Mouse (Mus musculus) CD4-positive helper T cell, adult 2 months (primary cell): ENCODE measurements around the gene Mtss1l.

Experiments
- DNase-seq: peaks from one replicate; pipeline ENCODE4 v3.0.0-alpha.2; 2012; ENCODE audit warnings: low read depth, missing footprints, low spot score

Mtss1l gene

DNA sequence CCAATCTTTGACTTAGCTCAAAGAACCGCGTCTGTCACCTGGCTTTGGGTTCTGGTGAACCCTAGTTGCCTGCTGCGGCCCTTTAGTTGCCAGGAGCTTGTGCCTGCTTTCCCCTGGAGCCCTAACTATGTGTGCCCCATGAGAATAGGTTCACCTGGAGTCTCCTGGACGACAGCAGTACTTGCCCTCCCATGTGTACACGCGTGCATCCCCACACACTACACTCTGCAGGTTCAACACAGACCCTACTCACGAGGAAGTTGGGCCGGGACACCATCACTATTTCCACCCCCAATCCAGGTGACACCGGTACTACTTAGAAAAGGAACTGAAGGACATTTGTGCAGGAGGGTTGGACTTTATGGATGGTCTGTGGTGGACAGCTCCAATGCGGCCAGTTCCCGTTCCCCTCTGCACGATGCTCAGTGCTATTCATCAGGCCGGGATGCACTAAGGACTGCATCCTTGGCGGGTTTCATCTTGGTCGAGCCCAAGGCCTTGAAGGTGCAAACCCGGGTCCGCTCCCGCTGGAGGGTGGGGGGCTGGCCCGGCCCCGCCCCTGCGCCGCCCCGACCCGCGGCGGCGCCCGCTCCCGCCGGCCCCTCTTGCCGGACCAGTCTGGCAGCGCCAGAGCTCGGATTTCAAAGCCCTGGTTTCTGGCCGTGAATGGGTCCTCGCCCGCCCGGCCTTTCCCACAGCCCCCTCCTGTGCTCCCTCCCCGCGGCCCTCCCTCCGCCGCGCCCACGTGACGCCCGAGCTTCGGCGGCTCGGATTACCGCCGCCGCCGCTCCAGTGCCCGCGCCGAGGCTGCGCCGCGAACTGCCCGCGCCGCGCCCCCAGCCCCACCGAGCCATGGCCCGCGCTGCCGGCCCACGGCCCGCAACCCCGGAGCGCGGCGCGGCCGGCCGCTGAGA is at the start of gene Mtss1l:
Gene Mtss1l, plus strand, starts transcription at position 792 of the 914 bp plus-strand sequence.
- peak; percentile 22 for DNase-seq

DNA sequence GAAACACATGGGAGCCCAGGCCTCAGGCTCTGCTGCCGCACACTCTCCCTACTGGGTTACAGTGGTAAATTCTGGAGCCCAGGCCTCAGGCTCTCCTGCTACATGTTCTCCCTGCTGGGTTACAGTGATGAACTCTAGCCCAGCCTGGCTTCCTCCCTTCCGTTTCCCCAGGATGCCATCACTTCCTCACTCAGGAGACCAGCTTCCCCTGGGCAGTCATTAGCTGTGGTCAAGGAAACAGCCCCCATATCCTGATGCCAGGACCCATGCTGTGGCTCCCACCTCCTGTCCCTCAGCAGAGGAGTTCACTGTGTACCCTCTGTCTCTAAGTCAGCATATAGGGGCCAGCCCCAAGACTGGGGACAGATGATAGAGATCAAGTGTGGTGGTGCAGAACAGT is 49.1 kb upstream of the Mtss1l start:
- no peak for DNase-seq

DNA sequence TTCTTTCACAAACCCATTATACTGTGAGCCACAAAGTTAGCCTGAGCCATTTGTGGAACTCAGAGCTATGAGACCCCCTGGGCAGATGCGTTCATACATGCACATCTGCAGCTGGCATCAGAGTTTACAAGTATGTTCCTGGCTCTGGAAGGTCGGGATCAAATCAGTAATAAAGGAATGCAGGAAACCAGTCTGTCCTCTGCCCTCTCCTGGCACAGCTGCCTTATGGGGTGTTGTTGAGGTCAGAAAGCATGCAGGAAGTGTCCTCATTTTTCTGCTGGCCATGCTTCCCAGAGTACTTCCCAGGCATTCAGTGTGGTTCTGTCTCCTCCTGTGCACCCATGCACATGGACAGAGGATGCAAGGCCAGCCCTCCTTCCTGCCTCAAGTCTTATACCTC is 48.1 kb upstream of the Mtss1l start:
- no peak for DNase-seq

DNA sequence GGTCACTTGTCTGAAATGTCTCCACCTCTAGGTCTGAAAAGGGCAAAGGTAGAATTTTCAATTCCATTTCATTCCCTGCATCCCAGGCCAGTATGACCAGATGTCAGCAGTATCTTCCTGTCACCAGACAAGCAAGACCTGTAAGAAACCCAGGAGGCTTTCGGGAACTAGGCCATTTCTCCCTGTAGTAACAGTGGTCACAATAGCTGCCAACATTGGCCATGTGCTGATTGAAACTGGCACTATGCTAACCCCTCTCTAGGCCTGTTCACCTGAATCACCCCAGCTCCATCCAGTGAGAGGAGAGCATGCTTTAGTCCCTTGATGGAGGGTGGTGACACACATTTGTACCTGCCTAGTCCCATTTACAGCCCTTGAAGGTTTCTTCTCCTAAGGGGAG is 46.7 kb upstream of the Mtss1l start:
- no peak for DNase-seq

DNA sequence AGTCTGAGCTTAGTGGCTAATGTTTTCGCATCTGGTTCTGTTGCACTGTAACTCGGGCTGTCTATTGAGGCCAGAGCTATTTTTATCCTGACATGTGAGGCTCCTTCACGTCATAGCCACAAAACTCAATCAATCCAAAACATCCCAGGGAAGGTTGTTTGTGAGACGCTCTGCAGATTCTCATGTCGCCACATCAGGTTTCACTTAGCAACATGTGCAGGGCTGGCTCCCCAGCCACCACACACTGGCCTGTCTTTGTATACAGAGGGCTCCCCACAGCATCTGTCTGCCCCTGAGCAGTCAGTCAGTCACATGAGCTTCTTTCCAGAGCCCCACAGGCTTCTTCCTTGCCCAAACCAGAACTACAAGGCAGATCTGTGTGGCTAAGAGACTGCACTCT is 44.6 kb upstream of the Mtss1l start:
- no peak for DNase-seq

DNA sequence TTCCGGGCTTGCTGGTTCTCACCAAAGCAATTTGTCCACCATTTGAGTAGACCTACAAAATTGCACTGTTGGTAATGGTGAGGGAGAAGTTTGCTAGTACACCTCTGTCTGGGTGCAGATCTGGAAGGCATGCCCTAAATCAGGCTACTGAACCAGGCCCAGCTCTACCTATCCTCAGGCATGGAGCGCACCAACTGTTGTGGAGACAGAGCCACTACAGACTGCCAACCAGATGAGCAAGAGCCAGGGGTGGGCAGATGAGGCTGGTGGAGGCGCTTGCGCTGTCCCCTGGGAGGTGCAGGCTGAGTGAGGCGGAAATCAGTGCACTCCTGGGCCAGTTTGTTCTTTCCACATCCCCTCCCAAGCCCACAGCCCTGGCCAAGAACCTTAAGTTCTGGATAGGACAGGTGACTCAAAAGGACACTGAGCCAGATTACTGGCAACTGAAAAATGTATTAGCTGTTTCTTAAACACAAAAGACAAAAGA is 44.1 kb upstream of the Mtss1l start:
- DNase-seq = no peak

DNA sequence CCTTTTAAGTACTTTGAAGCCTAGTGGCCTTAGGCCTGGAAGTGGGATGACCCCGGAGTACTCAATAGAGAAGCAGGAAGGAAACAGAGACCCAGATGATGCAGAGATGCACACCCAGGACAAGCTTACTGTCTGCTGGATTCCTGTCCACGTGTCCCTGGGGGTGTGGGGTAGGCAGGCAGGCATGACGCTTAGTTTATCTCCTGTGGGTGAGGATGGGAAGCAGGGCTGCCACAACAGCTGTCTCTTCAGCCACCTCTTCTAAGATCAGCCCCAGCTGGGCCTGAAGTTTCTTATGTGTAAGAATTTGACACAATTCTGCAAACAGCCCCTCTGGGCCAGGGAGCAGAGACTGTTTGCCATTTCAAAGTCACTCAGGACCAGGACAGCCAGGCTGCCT is 42.3 kb upstream of the Mtss1l start:
- DNase-seq = no peak

DNA sequence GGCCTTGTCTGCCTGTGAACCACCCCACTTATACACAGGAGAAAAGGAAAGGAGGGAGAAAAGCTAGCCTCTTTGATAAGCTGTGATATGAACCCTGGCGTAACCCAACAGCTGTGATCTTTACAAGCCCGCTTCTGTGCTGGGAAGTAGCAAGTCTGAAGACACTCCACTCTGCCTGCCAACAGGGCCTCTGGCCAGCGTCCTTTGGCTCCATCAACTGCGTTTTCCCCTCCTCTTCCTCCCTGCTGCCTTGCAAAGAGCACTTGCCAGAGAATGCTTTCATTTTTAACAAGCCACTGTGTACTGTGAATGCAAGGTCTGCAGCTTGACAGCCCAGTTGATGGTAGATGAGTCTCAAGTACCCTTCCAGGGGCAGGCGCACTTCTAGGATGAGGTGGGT is 33.5 kb upstream of the Mtss1l start:
- no peak for DNase-seq

DNA sequence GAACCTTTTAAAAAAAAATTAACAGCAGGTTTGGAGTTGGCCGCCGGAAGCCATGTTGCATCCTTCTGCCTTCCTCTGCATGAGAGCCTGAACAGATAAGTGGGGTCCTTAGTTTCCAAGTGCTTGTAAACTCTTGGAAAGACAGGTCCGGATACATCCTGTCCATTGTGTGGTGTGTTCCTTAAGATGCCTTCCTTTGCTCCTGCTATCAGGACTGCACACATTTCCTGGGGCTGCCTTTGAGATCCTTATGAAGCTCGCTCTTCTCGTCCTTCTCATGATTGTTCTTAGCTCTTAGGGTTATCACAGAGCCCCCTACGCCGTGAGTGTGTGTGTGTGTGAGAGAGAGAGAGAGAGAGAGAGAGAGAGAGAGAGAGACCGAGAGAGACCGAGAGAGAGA is 31.3 kb upstream of the Mtss1l start:
- no peak for DNase-seq

DNA sequence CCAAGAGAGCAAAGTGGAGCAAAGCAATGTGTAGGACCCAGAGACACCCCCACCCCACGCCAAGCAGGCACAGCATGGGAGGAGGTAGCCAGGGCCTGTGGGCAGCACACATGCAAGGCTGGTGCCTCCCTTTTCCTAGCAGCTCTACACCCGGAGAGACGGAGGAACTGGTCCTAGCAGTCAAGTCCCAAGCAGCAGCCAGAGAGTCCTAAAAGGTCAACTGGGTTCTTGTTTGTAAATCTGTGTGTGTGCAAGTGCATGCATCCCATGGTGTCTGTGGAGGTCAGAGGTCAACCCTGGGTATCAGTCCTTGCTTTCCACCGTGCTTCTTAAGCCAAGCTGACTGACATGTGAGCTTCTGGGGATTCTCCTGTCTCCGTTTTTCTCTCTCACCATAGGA is 27.1 kb upstream of the Mtss1l start:
- no peak for DNase-seq

DNA sequence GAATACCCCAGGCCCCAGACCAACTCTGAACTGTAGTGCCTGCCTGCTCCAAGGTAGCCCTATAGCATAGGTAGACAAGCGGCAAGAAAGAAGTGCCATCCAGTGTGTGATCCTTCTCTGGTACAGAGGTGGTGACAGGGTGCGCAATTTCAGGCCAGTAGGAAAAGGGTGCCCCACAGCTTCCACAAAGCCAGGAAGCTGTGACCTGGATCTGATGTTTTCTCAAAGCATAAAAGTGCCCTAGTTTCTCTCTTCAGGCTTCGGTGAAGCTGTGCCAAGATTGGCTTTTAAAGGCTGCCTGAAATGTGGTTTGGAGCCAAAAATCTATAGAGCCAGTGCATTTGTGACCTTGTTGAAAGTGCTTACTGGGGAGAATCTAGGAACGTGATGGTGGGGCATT is 26.4 kb upstream of the Mtss1l start:
- DNase-seq = no peak

DNA sequence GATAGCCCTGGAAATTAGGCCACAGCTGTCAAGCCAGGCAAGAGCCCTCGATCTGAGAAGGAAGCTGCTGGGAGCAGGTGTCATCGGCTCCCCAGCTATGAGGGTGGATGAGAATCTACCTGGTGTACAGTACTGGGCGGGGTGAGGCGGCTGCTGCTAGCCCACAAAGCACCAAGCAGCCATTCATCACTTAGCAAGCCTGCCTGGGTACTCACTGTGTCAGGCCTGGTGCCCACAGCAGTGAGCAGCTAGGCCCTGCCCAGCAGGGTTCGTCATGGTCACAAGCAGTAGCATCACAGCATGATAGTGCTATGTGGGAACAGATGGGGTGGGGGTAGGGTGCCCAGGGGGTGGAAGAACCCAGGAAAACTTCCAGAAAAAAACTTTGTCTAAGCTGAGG is 25.8 kb upstream of the Mtss1l start:
- no peak for DNase-seq

DNA sequence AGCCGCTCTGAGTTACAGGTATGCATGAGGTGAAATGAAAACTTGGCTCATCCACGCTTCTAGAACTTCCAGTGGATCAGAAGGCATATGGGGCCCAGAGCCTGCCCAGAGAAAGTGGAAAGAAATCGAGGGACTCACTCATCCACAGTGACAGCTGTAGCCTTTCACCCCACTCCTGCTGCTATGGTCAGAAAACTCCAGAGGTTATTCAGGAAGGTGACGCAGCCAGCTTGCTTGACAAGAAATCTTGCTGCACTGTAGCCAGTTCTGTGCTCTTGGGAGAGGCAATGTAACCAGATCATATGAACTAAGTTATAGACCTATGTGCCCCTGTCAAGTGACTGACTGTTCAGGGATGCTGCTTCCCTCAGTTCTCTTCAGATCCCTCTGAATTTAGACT is 25.2 kb upstream of the Mtss1l start:
- no peak for DNase-seq

DNA sequence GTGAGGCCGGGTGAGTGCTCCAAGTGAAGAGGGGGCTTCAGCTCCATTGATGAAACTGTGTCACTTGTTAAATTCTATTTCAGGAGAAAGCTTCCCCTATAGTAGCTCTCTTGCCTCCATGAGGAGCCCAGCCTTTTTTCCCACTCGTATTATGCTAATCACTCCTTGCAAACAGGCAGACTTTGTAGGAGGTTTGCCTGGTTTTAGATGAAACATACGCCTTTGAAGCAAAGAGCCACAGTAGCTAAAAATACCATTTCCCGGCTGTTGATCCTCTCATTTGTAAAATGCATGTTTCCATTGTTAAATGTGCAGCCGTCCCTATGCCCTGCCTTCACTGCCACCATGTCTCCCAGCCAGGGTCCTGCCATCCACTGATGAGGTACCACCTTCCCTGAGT is 23.7 kb upstream of the Mtss1l start:
- no peak for DNase-seq

DNA sequence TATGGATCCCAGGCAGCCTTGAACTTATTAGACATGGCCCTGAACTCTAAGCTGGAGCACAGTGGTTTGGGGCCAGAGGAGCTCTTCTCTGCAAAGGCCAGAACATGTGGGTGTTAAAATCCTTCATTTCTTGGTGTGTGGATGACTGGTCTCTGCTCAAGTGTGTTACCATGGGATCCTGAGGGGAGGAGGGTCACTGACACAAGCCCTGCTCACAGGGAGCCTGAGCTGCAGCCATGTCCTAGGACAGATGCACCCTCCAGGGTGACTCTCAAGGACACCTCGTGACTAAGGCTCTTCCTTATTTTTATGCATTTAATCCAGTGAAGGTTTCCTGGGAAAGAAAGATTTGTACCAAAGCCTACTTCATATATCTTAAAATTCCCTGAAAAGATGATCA is 23.2 kb upstream of the Mtss1l start:
- DNase-seq = no peak

DNA sequence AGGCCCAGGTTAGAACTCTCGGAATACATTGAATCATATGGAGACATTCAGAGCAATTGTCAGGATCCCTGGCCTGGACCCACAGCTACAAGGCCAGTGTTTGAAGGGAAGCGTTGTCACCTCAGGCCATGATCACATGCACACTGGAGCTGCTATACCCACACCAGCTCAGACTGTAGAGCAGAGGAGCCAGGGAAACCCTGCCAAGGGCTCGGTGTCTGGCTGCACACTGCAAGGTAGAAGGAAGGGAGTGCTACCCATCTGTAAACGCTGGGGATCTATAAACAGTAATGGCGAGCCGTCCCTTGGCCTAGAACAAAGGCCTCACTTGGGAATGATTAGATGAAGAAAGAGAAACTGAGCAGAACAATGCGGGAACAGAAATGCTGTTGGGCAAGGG is 21.8 kb upstream of the Mtss1l start:
- no peak for DNase-seq

DNA sequence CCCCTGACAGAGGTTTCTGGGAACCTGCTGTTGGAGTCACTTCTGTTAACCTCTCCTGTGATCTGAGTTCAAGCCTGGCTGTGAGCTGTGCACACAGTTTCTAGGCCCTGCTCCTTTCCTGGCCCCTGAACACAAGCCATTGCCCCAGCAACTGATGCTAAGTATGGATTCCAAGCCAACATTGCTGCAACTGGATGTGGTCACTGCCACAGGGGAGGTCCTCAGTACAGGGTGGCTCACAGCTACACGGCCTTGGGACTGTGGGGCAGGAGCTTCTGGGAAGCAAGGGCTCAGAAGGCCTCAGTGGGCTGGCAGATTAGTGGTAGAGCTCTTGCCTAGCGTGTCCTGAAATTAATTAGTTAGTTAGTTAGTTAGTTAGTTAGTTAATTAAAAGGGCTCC is 20.7 kb upstream of the Mtss1l start:
- no peak for DNase-seq

DNA sequence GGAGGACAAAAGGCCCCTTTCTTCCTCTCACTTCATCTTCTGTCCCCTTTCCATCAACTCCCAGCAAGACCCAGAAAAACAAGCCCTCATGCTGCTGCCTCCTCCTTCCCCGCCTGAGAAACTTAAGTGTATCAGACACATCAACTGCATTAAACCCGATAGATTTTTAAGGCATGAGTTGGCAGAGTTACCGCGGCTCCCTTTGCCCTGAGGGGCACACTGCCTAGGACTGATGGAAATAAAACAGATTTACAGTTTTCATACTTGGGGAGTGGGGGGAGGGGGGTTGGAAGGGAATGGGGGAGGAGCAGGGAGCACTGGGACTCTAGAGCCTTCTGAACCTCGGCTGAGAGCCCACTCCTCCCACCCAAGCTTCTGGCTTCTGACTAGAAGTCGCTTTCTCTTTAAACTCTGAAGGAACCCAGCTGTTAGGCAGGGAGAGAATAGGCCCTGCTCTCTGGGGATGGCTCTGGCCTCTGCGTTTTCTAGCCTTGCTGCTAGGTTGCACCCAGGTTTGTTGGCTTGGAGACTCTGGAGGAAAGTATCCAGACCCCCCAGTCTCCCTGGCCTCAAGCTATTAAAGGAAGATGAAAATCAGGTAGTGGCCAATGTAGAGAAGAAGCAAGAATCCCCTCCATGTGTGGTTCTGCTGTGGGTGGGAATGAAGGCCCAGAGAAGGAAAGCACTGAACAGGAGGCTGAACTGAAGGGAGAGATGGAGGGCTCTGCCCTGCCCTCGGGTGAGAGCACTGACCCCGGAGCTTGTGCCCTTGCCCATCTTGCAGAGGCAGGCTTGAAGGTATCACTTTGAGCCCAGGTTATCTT is 18.4 kb upstream of the Mtss1l start:
- DNase-seq = no peak

DNA sequence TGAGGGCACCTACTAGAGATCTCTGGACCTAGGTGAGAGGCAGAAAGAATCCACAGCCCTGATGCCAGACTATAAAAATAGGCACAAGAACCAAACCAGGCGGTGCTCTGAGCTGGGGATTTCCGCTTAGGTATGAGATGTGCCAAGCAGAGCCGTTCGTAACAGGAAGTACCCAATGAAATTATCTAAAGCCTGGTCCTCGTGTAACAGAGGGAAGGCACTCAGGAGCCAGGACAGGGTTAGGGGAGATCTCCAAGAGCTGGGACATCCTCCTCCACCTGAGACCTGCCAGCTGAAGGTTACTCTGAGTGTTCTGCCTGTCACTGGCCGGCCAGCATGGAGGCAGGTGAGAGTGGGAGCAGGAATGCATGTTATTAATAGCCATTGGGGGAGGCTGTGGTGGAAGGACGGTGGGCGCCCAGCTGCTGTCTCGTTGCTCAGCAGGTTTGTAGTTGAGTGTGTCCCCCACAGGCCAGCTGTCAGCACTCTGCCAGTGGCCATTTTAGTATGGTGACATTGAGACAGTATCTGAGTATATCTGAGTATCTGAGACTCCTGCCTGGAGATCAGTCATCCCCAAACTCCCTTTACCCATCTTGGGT is 17.7 kb upstream of the Mtss1l start:
- DNase-seq = no peak

DNA sequence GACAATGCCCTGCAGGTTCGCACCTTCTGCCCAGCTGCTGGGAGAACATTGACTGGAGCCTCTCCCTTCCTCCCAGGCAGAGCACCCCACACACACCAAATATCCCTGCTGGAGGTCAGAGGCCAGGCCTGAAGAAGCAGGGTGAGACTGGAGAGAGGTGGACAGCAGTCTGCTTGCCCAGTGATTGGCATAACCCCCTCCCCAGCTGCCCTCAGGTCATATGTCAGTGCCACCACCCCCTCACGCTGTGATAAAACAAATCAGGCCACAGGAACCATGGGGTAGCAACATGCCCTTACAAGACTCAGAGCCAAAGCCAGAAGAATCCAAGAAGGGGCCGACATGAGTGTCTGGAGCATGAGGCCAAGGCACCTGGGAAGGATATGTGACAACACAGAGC is 17.2 kb upstream of the Mtss1l start:
- no peak for DNase-seq

DNA sequence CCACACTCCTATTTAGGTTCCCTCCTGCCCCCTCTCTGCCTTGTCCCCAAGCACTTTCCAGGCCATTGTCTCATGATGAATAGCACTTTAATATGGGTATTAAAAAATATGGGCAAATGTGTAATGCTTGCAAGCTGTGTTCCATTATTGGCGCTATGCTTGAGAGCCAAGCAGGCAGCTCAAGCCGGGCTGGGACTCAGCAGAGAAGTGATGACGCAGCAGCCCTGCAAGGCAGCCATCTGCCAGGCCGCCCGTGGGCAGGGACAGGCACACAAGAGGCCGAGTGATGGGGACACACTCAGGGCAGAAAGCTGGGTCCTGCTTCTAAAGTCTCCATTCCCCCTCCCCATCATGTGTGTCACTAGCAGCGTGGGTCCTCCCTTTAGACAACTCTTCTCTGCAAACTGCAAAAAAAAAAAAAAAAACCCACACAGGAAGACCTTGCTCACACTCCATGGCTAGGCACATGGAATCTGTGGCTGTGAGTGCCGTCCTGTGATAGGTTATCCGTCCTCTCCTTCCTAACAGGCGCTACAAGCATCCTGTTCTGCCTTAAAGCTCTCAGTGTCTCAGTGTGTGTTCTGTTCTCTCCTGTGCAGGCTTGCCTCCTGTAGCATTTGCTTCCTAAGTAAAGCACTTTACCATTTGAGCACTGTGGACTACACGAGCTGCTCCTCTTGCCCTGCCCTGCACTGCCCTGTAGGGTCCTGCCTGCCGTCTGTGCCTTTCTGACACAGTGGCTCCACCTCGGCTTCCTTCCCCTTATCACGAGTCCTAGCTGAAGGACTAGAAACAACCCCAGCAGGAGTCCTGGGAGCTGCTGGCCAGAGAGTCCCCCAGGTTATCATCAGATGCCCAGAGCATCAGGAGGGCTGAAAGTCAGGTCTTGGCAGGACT is 15.6 kb upstream of the Mtss1l start:
- DNase-seq = no peak
